Mouse (Mus musculus): ENCODE measurements around the gene Trim9. TPM values are rescaled to one million over a fixed set of nuclear protein-coding genes. Genes with fewer than 3 reads are reported as not detected.

Trim9 gene
- 0.22 TPM in 1 of 2 replicates, not detected in the other for polyA plus RNA-seq (2011; ENCODE audit: insufficient read depth, insufficient read length, low replicate concordance, missing spikeins)

DNA sequence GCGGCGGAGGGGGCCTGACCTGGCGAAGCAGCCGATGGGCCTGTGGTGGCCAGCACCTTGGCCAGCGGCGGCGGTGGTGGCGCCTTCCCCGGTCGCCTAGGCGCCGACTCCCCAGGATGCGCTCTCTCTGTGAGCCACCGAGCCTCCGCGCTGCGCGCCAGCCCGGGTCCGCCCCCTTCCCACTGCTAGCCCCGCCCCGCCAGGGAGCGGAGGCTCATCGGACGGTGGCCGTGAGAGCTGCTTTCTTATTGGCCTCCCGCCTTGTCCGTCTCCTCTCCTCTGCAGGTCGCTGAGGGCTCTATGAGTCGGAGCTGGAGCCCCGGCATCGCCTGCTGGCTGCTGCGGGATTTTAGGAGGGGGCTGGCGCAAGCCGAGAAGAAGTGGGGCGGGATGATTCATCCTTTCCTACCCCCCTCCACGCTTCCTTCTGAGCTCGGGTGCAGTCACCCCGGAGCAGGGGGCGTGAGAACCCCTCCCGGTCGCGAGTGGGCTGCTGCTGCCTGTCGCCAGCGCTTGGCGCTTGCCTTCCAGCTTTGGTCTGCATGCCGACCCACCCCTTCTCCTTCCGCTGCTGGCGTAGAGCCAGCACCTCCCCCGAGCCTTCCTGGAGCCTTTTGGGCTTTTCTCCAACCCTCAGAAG lies at the start of gene Trim9:
TSS of gene Trim9 (minus strand) at position 413 of the 640 bp plus-strand sequence.
- H3K4me3 ChIP-seq (replicated peaks; ENCODE audit: control insufficient read depth, low read depth, low read length): peak within 1 kb of the TSS; percentile 24
- WGBS: under 1% methylated on average over 50 of the region's 50 CpGs
- TF ChIP-seq POLR2A (IDR thresholded peaks at IDR 0.05; ENCODE audit: borderline replicate concordance, control insufficient read depth, low read depth, low read length) (no peak), CTCF (IDR thresholded peaks at IDR 0.05; ENCODE audit: control insufficient read depth, insufficient read depth, low read length) (no peak)

DNA sequence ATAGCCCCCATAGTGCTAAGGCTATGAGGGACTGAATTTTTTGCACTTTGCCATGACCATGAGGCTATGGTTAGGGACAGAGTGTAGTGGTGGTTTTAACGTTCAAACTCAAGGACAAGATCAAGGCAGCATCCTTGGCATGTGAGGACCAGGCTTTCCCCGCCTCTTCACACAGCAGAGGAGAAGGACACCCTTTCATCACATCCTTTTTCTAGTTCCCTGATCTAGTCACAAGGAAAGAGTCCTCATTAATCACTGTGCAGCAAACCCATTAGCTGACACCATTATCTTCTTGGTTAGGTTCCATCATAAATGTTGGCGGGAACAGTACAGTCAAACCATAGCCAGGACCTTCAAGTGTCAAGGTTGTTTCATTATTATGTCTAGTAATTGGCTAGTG lies 47.6 kb upstream of the Trim9 start:
- Histone ChIP-seq H3K27ac (ENCODE audit: control insufficient read depth, insufficient read depth, low read depth, low read length, poor library complexity) (no peak overlapping the region), H3K4me1 (ENCODE audit: control insufficient read depth, insufficient read depth, low read length) (no peaks in the 10 kb centered on the region), H3K4me3 (replicated peaks; ENCODE audit: control insufficient read depth, low read depth, low read length) (no peak overlapping the region)
- TF ChIP-seq CTCF (IDR thresholded peaks at IDR 0.05; ENCODE audit: control insufficient read depth, insufficient read depth, low read length): no peak
- TF ChIP-seq POLR2A (IDR thresholded peaks at IDR 0.05; ENCODE audit: borderline replicate concordance, control insufficient read depth, low read depth, low read length): no peak
- 81% methylated on average over 3 of the region's 3 CpGs for WGBS

More for the DNA sequence above, at the start of gene Trim9:
- Histone ChIP-seq H3K4me1 (ENCODE audit: control insufficient read depth, insufficient read depth, low read length) (no peaks in the 10 kb centered on the region; the same call in none of the 2 replicates), H3K27ac (ENCODE audit: control insufficient read depth, insufficient read depth, low read depth, low read length, poor library complexity) (no peak within 1 kb of the TSS; the same call in 1 of the 2 replicates)

DNA sequence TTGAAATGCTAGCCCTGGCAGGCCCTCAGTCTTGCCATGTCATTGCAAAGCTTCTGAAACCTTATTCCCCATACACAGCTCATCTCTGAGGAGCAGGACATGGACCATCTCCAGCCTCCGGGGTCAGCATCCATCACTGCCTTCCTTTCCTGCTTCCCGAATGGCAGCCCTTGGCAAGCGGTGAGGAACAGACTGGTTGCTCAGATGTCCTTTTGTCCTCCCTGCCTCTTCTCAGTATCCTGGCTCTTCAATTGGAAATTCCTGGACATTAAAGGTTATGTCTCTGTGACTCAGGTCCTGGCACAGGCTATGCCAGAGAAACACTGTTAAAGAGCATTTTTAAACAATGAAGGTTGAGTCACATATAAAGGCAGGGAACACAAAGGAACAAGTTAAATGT lies 43.8 kb upstream of the Trim9 start:
- no peaks in the 10 kb centered on the region for H3K4me1 ChIP-seq (ENCODE audit: control insufficient read depth, insufficient read depth, low read length)
- H3K27ac ChIP-seq (ENCODE audit: control insufficient read depth, insufficient read depth, low read depth, low read length, poor library complexity): no peak overlapping the region
- WGBS: 76% methylated on average over 3 of the region's 3 CpGs
- no peak overlapping the region for H3K4me3 ChIP-seq (replicated peaks; ENCODE audit: control insufficient read depth, low read depth, low read length)
- TF ChIP-seq CTCF (IDR thresholded peaks at IDR 0.05; ENCODE audit: control insufficient read depth, insufficient read depth, low read length): no peak
- no peak for TF ChIP-seq POLR2A (IDR thresholded peaks at IDR 0.05; ENCODE audit: borderline replicate concordance, control insufficient read depth, low read depth, low read length)

DNA sequence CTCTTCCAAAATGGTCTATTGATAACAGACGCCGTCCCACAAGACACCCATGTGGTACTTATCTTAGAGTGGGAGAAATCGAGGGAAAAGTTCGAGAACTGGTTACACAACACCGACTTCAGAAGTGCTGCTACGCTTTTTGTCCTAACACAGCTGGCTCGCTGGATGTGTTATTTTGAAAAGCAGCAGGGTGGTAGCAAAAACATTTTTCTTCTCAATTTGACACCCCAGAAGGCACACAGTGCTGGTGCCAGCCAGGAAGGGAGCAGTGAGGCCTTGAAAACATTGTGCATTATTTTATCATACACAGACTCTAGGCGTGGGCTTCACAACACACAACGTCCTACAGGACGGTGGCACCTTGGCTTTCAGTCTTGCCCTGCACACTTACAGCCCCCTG lies 27.6 kb upstream of the Trim9 start:
- Histone ChIP-seq H3K27ac (ENCODE audit: control insufficient read depth, insufficient read depth, low read depth, low read length, poor library complexity) (no peak overlapping the region), H3K4me1 (ENCODE audit: control insufficient read depth, insufficient read depth, low read length) (no peaks in the 10 kb centered on the region; the same call in 1 of the 2 replicates), H3K4me3 (replicated peaks; ENCODE audit: control insufficient read depth, low read depth, low read length) (no peak overlapping the region)
- WGBS: 84% methylated on average over 10 of the region's 10 CpGs
- TF ChIP-seq CTCF (IDR thresholded peaks at IDR 0.05; ENCODE audit: control insufficient read depth, insufficient read depth, low read length) (no peak), POLR2A (IDR thresholded peaks at IDR 0.05; ENCODE audit: borderline replicate concordance, control insufficient read depth, low read depth, low read length) (no peak)

DNA sequence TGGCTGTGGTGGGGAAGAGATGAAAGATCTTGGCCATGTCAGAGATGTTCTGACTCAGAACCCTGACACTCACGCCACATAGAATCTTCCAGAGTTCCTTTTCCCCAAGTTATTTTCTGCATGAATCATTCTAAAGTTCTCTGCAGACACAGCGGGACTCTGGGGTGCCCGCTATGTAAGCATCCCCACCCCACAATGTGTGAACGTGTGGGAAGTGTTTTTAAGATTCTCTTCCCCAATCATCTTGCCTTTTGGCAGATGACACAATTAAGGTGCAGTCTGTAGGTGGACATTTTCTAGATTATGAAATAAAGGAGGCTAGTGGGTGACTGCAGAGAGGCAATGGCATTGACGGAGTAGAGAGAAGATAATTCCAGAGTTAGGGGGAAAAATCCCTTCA lies 25.5 kb upstream of the Trim9 start:
- no peak overlapping the region for H3K27ac ChIP-seq (ENCODE audit: control insufficient read depth, insufficient read depth, low read depth, low read length, poor library complexity)
- WGBS: 71% methylated on average over 5 of the region's 5 CpGs
- no peaks in the 10 kb centered on the region; the same call in 1 of the 2 replicates for H3K4me1 ChIP-seq (ENCODE audit: control insufficient read depth, insufficient read depth, low read length)
- no peak for TF ChIP-seq POLR2A (IDR thresholded peaks at IDR 0.05; ENCODE audit: borderline replicate concordance, control insufficient read depth, low read depth, low read length)
- no peak for TF ChIP-seq CTCF (IDR thresholded peaks at IDR 0.05; ENCODE audit: control insufficient read depth, insufficient read depth, low read length)
- H3K4me3 ChIP-seq (replicated peaks; ENCODE audit: control insufficient read depth, low read depth, low read length): no peak overlapping the region

DNA sequence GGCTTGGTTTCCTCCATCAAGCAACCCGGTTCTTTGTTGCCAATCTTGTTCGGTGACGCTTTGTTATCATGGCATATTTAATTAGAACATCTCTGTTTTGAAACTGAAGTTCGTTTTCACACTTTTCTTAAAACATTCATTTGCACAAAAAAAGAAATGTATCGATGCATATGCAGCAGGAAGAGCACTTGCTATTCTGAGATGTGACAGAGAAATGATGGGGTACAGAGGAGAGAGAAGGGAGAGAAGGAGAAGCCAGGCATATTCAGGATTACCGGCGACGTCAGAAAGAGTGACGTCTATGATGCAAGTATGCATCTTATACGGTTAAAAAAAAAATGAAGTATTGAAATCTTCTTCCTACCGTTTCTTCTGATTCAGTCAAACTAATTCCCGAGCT lies 21.9 kb upstream of the Trim9 start:
- H3K27ac ChIP-seq (ENCODE audit: control insufficient read depth, insufficient read depth, low read depth, low read length, poor library complexity): no peak overlapping the region
- no peaks in the 10 kb centered on the region; the same call in 1 of the 2 replicates for H3K4me1 ChIP-seq (ENCODE audit: control insufficient read depth, insufficient read depth, low read length)
- WGBS: 85% methylated on average over 12 of the region's 12 CpGs
- H3K4me3 ChIP-seq (replicated peaks; ENCODE audit: control insufficient read depth, low read depth, low read length): no peak overlapping the region
- no peak for TF ChIP-seq POLR2A (IDR thresholded peaks at IDR 0.05; ENCODE audit: borderline replicate concordance, control insufficient read depth, low read depth, low read length)

DNA sequence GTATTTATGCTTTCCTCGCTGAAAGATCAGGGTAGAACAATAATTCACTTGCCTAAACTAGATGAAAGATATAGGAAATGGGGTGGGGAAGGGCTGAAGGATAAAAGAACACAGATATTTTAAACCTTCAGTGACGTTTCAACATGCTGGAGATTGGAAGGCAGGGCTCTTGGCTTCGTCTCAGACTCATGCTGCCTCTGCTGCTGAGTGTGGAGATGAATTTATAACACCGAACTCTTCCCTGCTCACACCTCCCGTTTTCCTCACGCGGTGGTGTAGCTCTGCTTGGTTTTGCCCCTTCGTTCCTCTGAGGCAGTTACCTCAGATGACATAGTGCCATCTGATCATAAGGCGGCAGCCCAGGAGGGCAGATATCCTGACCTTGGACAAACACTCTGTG lies 21.4 kb upstream of the Trim9 start:
- no peaks in the 10 kb centered on the region; the same call in 1 of the 2 replicates for H3K4me1 ChIP-seq (ENCODE audit: control insufficient read depth, insufficient read depth, low read length)
- H3K4me3 ChIP-seq (replicated peaks; ENCODE audit: control insufficient read depth, low read depth, low read length): no peak overlapping the region
- no peak overlapping the region for H3K27ac ChIP-seq (ENCODE audit: control insufficient read depth, insufficient read depth, low read depth, low read length, poor library complexity)
- WGBS: 79% methylated on average over 9 of the region's 9 CpGs
- TF ChIP-seq POLR2A (IDR thresholded peaks at IDR 0.05; ENCODE audit: borderline replicate concordance, control insufficient read depth, low read depth, low read length) (no peak), CTCF (IDR thresholded peaks at IDR 0.05; ENCODE audit: control insufficient read depth, insufficient read depth, low read length) (no peak)

DNA sequence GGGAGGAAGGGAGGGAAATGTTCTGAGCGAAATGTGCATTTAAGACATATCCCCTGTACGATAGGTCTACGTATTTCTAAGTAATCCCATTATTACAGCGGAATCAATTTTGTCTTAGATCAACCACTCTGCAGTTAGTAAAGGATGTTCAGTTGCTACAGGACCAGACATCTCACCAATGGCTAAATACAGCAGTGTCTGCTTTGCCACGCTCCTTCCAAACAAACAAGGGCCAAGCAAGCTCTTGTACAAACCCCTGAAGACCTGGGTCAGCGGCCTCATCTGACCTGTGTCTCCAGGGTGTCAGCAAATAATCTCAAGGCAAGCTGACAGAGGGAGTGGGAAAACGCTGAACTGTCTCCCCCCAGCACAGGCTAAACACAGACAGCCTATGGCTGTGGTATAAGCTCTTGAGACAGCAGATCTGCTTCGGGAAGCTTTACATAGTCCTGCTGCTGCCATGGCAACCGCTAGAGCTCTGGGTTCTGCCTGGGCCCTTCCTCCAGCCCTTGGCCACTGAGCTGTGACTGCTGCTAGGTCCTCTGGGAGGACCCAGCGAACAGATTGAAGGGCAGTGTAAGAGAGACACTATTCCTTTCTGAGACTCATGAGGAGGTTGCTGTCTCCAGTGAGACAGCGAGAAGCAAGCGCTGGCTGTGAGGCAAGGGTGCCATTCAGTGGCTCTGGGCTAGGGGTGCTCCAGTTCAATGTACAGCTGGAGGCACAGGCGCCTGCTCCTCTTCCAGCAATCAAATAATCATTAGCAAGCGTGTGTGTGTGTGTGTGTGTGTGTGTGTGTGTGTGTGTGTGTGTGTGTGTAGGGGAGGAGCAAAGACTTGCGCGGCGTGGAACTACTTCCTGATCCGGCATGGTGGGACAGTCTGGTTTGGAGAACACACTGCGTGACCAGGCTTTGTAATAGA lies 20.2 kb upstream of the Trim9 start:
- WGBS: 69% methylated on average over 19 of the region's 19 CpGs
- Histone ChIP-seq H3K4me3 (replicated peaks; ENCODE audit: control insufficient read depth, low read depth, low read length) (no peak overlapping the region), H3K4me1 (ENCODE audit: control insufficient read depth, insufficient read depth, low read length) (no peaks in the 10 kb centered on the region; the same call in 1 of the 2 replicates), H3K27ac (ENCODE audit: control insufficient read depth, insufficient read depth, low read depth, low read length, poor library complexity) (no peak overlapping the region)
- no peak for TF ChIP-seq POLR2A (IDR thresholded peaks at IDR 0.05; ENCODE audit: borderline replicate concordance, control insufficient read depth, low read depth, low read length)
- TF ChIP-seq CTCF (IDR thresholded peaks at IDR 0.05; ENCODE audit: control insufficient read depth, insufficient read depth, low read length): no peak
